Mouse (Mus musculus) heart, embryonic 16.5 days (tissue): ENCODE data around the gene Rpl7a. TPM values are rescaled to one million over a fixed set of nuclear protein-coding genes. Genes with fewer than 3 reads are reported as not detected.
A peak's percentile ranks its signal among the peaks of the same experiment; 100 is the strongest.

Experiments
- ATAC-seq: fragments of 200-750 bp; cut with Nextera tagmentation; replicated peaks from 2 replicates; pipeline ENCODE4 v1.8.0; 2017; ENCODE audit warnings: moderate number of reproducible peaks; ENCODE audit not compliant: insufficient read depth, low FRiP score; ENCODE audit errors: extremely low read depth
- H3K27ac ChIP-seq: fragments of 300-500 bp; sonication (generic); 2 replicates; pipeline ENCODE4 v1.5.1; 2014; ENCODE audit warnings: mild to moderate bottlenecking, low read length, control low read depth, moderate library complexity
- H3K27me3 ChIP-seq: fragments of 300-500 bp; sonication (generic); 2 replicates; pipeline ENCODE4 v1.6.1; 2014; ENCODE audit warnings: low read length, mixed read lengths; ENCODE audit not compliant: control insufficient read depth, insufficient read depth
- H3K36me3 ChIP-seq: fragments of 300-500 bp; sonication (generic); 2 replicates; pipeline ENCODE4 v1.6.1; 2014; ENCODE audit not compliant: control insufficient read depth, insufficient read depth
- H3K4me1 ChIP-seq: fragments of 300-500 bp; sonication (generic); 2 replicates; pipeline ENCODE4 v1.6.1; 2014; ENCODE audit warnings: low read length, mixed read lengths; ENCODE audit not compliant: control insufficient read depth, insufficient read depth
- H3K4me2 ChIP-seq: fragments of 300-500 bp; sonication (generic); 2 replicates; pipeline ENCODE4 v1.6.1; 2014; ENCODE audit warnings: low read depth, mild to moderate bottlenecking, control low read depth, low read length
- H3K4me3 ChIP-seq: fragments of 300-500 bp; sonication (generic); 2 replicates; pipeline ENCODE4 v1.5.1; 2014; ENCODE audit warnings: mild to moderate bottlenecking, control low read depth, low read length
- H3K9ac ChIP-seq: fragments of 300-500 bp; sonication (generic); 2 replicates; pipeline ENCODE4 v1.6.1; 2014; ENCODE audit warnings: low read length, control low read depth
- H3K9me3 ChIP-seq: fragments of 300-500 bp; sonication (generic); replicated peaks from 2 replicates; pipeline ENCODE4 v1.6.1; 2016; ENCODE audit warnings: low read length; ENCODE audit not compliant: control insufficient read depth
- WGBS: fragments of 180-500 bp; shearing (Covaris S2); extraction: QIAGEN DNeasy Blood & Tissue Kit; methylation state at CpG from one replicate; pipeline ENCODE4 v1.1.7; 2014; 5-methylcytosine and 5-hydroxymethylcytosine counted together
- polyA plus RNA-seq: library from polyadenylated mRNA; unstranded; fragments of >200 nt; fragmentation: Nextera tagmentation; extraction: Ambion mirVana; gene quantifications from 2 replicates; pipeline ENCODE4 v1.2.1, GENCODE M21; 2015

Rpl7a gene
- polyA plus RNA-seq, 1 experiment from 2014 or later, result 287 TPM

- Histone ChIP-seq H3K27ac (peak overlapping the region; percentile 65; the same call in 1 of the 2 replicates), H3K4me1 (peaks cover 11% of the 10 kb centered on the region), H3K36me3 (peaks cover 29% of the 10 kb centered on the region), H3K27me3 (no peaks in the 10 kb centered on the region), H3K4me2 (peak overlapping the region; percentile 73), H3K4me3 (peak overlapping the region; percentile 61), H3K9me3 (no peaks in the 10 kb centered on the region), H3K9ac (peak overlapping the region; percentile 74)
- WGBS, result 9% methylated on average over 7 of the region's 7 CpGs
- no peak for ATAC-seq
Observed at GRCm38 (mm10) chr2:26901834-26902400, 8.6 kb upstream of the Rpl7a start.

DNA sequence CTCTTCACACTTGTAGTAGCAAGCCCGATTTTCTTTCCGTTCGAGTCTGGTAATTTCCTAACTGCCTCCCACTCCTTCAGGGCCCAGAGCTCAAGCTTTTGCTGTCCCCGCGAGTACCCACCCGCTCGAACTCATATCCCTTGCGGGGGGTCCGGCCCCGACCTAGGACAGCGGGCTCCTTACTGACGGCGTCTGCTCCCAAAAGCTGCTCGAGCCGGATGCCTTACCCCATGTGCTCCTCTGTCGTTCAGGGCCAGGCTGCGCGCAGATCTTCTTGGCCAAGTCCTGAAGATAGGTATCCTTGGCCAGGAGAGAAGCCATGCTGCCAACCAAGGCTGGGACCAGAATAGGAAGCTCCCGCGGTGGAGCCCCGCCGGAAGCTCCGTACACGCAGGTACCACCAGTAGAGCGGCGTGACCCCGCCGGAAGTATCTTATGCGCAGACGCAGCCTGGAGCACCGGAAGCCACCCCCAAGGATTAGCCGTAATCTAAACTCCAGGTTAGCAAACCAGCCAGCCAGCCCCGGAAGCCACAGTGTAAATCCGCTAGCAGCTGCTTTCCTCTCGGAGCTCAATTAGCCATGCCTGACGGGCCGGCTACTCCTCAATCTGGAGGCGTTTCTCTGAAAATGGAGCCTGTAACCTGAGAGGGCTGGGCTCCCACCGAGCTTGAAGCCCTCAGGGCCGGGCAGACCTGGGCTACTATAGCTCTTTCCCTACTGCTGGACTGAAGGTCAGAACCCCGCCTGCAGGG lies 7.9 kb upstream of the Rpl7a start, which contains the start of gene Surf6:
Surf6 (minus strand) TSS at position 413 of the 754 bp plus-strand sequence.
- H3K27me3 ChIP-seq, result no peaks in the 10 kb centered on the region
- H3K27ac ChIP-seq, result peak within 1 kb of the TSS; percentile 65
- H3K4me2 ChIP-seq, result peak within 1 kb of the TSS; percentile 73
- peak within 1 kb of the TSS; percentile 74 for H3K9ac ChIP-seq
- under 1% methylated on average over 41 of the region's 41 CpGs for WGBS
- H3K4me1 ChIP-seq, result peaks cover 11% of the 10 kb centered on the region
- H3K36me3 ChIP-seq, result peaks cover 32% of the 10 kb centered on the region
- H3K4me3 ChIP-seq, result peak within 1 kb of the TSS; percentile 61
- H3K9me3 ChIP-seq, result no peaks in the 10 kb centered on the region
- peak; percentile 93 for ATAC-seq

DNA sequence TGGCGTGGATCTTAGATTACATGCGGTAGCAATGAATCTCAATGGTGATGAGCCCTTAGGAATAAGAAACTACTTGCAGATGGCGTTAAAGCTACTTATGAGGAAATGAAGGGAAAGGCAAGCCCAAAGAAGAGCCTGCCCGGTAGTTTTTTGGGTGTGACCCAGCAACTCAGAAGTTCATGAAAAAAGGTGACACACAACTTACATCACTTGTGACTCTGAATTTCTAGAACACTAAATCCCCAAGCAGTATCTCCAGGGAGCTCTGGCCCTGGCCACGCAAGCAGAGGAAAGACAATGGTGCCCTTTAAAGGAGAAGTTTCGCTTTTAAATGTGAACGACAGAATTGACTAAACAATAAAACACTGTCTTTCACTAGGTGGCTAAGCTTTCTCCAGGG lies 7.3 kb upstream of the Rpl7a start:
- 14% methylated on average over 7 of the region's 7 CpGs for WGBS
- no peaks in the 10 kb centered on the region for H3K9me3 ChIP-seq
- peak overlapping the region; percentile 73 for H3K4me2 ChIP-seq
- H3K4me1 ChIP-seq, result peaks cover 11% of the 10 kb centered on the region
- no peak for ATAC-seq
- H3K9ac ChIP-seq, result peak overlapping the region; percentile 74
- peaks cover 33% of the 10 kb centered on the region for H3K36me3 ChIP-seq
- H3K4me3 ChIP-seq, result peak overlapping the region; percentile 61
- H3K27ac ChIP-seq, result peak overlapping the region; percentile 65
- H3K27me3 ChIP-seq, result no peaks in the 10 kb centered on the region

- Histone ChIP-seq H3K9ac (no peak overlapping the region), H3K27ac (no peak overlapping the region), H3K4me2 (no peak overlapping the region), H3K9me3 (no peaks in the 10 kb centered on the region), H3K27me3 (no peaks in the 10 kb centered on the region), H3K4me3 (no peak overlapping the region), H3K4me1 (peaks cover 25% of the 10 kb centered on the region), H3K36me3 (peaks cover 18% of the 10 kb centered on the region)
- WGBS, result 75% methylated on average over 2 of the region's 2 CpGs
- ATAC-seq, result no peak
Observed at GRCm38 (mm10) chr2:26905936-26906335, 4.6 kb upstream of the Rpl7a start.

DNA sequence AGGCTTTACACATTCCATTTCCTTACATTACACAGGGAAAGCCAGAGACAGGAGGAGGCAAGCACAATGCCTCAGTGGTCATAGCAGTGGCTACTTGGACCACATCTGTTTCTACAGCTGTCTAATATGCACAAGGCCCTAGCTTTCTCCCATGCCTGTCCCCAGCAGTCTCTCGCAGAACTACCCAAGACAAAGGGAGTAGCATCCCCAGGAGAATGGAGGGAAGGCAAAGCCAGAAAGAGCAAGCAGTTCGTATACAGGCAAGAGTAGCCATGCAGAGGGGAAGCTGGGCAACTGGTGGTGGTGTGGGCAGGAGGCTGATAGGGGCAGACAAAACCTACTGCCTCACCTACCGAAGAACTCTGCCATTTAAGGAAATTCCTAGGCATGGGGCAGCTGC lies 4.1 kb upstream of the Rpl7a start:
- H3K4me3 ChIP-seq, result no peak overlapping the region
- no peak for ATAC-seq
- no peak overlapping the region for H3K9ac ChIP-seq
- H3K27ac ChIP-seq, result no peak overlapping the region
- H3K36me3 ChIP-seq, result peaks cover 18% of the 10 kb centered on the region
- peaks cover 25% of the 10 kb centered on the region for H3K4me1 ChIP-seq
- H3K27me3 ChIP-seq, result no peaks in the 10 kb centered on the region
- no peaks in the 10 kb centered on the region for H3K9me3 ChIP-seq
- H3K4me2 ChIP-seq, result no peak overlapping the region
- WGBS, result 96% methylated on average over 3 of the region's 3 CpGs

GRCm38 (mm10) chr2:26907109-26907508 lies 3.5 kb upstream of the Rpl7a start:
- Histone ChIP-seq H3K4me1 (peaks cover 27% of the 10 kb centered on the region), H3K27ac (no peak overlapping the region), H3K9ac (no peak overlapping the region), H3K36me3 (peaks cover 19% of the 10 kb centered on the region), H3K27me3 (no peaks in the 10 kb centered on the region), H3K4me2 (no peak overlapping the region), H3K4me3 (no peak overlapping the region), H3K9me3 (no peaks in the 10 kb centered on the region)
- 56% methylated on average over 4 of the region's 4 CpGs for WGBS
- no peak for ATAC-seq

DNA sequence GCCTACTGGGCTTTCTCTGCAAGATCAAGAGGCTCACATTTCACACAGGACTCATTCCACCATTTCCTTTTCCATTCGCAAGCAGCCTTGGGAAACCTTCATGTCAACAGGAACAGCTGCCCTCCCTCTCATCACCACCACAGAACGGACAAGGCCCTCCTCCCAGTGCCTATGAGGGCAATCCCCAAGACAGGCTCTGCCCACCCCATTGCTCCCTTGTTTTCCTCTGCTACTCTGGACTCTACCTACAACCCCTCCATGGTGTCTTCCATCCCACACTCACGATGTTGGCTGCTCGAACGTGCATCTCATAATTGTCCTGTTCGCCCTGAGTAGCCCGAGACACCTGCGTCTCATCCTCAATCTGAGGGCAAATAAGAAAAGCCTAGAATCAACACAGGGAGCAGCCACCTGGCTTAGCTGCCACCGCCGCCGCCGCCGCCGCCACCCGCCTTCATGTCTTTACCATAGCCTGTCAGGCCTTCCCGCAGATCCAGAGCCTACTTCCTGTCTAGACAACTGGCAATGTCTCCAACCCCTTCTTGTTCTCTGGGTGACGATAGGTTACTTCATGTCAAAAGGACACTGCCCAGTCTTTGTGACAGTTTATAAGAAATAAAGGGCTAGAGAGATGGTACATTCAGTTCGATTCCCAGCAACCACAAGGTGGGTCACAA lies 1.7 kb upstream of the Rpl7a start:
- ATAC-seq, result no peak
- WGBS, result 74% methylated on average over 18 of the region's 18 CpGs
- H3K36me3 ChIP-seq, result peaks cover 36% of the 10 kb centered on the region
- peak overlapping the region; percentile 91 for H3K4me3 ChIP-seq
- peak overlapping the region; percentile 42 for H3K9ac ChIP-seq
- peak overlapping the region; percentile 89 for H3K4me2 ChIP-seq
- H3K27ac ChIP-seq, result no peak overlapping the region
- peaks cover 25% of the 10 kb centered on the region for H3K4me1 ChIP-seq
- no peaks in the 10 kb centered on the region for H3K9me3 ChIP-seq
- no peaks in the 10 kb centered on the region for H3K27me3 ChIP-seq

GRCm38 (mm10) chr2:26909387-26909784 lies 1.2 kb upstream of the Rpl7a start:
- ATAC-seq, result no peak
- Histone ChIP-seq H3K9me3 (no peaks in the 10 kb centered on the region), H3K4me2 (peak overlapping the region; percentile 89), H3K27ac (peak overlapping the region; percentile 92), H3K4me3 (peak overlapping the region; percentile 91), H3K9ac (peak overlapping the region; percentile 94), H3K4me1 (peaks cover 25% of the 10 kb centered on the region), H3K36me3 (peaks cover 42% of the 10 kb centered on the region), H3K27me3 (no peaks in the 10 kb centered on the region)
